Mouse (Mus musculus) megakaryocyte progenitor cell, adult 5-6 weeks (primary cell): Measurements from ENCODE around the gene Tchp. TPM values are rescaled to one million over a fixed set of nuclear protein-coding genes. Genes with fewer than 3 reads are reported as not detected.

Experiments
- ATAC-seq: replicated peaks from 2 replicates; pipeline ENCODE4 v1.8.0; 2016; ENCODE audit warnings: mild to moderate bottlenecking, moderate TSS enrichment, inconsistent platforms; ENCODE audit not compliant: poor library complexity
- total RNA-seq, 2 experiments: library from RNA; stranded (forward) in 1 of 2; stranded (reverse) in 1 of 2; fragments of 157-497, 149-512 nt in 1 of 2; fragments of 200-1000 nt in 1 of 2; gene quantifications; 2 replicates each; pipeline versions ENCODE4 v1.2.3 to v1.2.4; 2015 to 2017

The Tchp gene
- total RNA-seq, 2 experiments from 2014 or later = 4.9 to 10.0 TPM

DNA sequence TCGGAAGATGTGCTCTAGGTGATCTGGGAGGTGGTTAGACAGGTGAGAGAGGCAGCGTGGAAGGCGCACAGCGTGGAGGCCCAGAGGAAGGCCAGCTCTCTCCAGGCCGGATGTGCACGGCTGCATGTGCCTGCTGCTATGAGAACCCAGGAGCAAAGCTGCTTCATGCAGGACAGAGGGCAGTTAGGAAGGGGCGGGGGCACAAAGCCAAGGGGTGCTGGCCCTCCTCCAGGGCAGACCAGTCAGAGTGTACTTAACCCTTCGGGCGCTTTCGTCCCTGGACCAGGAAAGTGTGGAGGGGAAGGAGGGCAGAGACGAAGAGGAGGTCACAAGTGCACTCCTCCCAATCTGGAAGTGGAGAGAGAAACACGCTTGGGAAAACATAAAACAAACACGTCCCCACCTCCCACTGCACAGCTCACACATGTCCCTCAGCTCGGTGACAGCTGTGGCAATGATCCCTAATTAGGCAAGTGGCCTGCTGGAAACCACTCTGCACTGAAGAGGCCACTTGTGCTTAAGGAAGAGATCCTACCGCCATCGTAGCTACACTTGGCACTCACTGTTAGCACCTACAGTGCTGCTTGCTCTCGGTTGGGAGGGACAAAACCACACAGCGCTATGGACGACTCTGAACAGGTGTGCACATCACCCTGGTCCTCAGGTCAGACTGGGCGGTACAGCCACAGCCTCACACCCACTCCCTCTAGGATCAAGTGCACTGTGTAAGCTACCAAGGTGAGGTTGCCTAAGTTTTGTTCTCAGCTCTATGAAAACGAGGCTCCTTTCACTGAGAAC, 29.7 kb downstream of the Tchp start:
- no peak for ATAC-seq

DNA sequence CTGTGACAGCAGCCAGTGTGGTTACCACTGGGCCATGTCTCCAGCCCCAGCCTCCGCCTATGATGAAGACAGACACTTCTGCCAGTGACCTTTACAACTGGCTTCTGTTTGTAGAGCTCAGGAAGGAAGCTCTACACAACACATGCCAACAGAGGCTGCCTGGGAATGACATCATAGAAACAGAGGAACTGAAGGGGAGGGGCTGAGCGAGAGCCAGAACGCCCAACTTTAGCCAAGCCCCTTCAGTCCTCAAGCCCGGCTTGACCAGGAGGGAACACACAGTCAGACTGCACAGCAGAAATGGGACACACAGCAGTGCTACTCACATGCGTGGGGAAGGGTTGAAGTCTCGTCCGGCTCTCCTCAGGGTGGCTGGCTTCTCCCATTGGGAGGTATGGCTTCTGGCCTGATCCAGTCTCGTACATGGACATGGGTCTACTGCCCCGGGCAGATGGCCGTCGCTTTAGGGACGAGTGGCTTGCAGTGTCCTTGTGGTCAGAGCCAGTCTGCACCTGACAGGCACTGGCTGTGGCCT, 31.2 kb downstream of the Tchp start:
- 0 out of 2 replicates have a peak, but pooled peaks have one; percentile 17 for ATAC-seq

DNA sequence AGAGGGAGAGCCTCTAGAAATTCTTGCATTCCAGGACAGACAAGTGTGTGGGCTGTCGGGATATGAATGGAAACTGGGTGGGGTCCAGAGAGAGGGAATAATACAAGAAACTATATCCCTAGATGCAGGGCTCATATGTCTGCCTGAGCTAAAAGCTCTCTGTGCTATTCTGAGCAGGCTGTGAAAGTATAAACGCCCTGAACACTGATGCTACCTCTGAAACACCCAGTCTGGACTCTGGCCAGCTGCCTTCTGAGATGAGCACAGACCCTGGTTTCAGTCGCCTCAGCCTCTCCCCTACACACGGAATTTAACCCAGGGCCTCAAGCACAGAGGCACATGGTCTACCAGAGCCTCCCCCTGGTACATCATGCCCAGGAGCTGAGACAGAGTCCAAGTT, 33.0 kb downstream of the Tchp start:
- no peak for ATAC-seq

DNA sequence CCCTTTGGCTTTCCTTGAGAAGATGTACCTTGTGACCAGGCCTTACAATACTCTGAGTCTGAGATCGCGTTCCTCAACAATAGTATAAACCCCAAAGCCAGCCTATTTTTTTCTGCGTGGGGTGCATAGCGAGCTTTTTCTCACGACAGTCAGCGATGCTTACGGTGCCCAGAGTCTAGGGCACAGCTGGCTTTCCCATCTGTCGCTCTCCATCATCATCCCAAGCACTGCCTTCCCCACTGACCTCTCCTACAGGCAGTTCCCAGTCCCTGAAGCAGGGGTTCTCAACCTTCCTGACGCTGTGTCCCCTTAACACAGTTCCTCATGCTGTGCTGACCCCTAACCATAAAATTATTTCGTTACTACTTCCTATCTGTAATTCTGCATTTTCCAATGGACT, 35.0 kb downstream of the Tchp start:
- no peak for ATAC-seq

DNA sequence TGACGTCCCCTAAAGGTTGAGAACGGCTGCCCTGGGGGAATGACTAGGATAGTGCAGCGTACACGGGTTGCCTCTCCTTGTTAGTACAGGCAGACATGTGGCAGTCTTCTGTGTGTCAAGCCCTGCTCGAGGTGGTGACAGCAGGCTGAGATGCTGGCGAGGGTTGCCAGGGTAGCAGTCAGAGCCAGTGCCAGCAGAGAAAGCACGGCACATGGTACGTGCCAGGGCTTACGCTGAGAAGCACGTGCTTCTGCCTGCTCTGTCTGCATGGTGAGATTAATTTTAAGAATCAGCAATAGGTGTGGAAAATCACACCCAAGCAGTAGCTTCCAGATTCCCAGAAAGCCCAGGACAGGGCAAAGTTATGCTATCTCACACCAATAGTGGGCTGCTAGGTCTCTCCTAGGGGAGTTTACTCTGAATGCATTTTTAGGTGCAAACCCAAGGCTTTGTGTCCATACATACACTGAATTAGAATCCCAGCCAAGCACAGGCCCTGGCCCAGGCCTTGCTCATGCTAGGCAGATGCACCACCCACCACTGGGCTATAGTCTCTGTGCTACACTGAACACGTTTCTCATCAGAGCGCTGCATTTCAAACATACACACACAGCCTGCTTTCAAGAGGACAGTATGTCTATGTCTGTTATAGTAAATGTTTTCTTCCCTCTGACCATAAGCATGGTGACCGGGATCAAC, 35.6 kb downstream of the Tchp start:
- no peak for ATAC-seq

DNA sequence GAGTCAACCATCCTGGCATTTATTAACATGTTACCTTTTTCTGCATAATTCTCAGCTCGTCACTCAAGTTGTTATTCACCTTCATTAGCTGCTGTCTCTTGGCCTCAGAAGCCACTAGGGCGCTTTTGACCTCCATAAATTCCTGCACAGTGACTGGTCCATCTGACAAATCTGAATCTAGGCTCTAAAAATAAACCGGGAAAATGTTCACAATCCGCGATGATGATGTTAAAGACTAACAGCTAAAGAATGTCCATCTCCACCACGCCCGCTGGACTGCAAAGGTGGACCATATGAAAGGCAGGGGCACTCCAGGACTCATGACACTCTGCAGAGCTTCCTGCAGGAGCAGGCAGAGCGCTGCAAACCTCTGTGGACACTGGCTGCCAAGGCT, 36.1 kb downstream of the Tchp start:
- ATAC-seq = no peak

DNA sequence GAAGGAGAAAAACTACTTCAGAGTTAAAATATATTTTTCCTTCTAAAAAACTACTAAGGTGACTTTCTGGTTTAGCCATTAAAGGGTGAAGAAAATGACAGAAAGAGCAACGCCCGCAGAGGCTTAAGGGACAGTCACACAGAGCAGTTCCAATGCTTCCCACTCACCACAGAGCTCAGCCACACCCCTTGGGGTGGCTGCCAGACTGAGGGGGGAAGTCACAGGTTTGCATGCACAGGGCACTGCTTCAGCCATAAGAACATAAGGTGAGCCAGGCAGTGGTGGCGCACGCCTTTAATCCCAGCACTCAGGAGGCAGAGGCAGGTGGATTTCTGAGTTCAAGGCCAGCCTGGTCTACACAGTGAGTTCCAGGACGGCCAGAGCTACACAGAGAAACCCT, 38.0 kb downstream of the Tchp start:
- ATAC-seq = peak; percentile 66

DNA sequence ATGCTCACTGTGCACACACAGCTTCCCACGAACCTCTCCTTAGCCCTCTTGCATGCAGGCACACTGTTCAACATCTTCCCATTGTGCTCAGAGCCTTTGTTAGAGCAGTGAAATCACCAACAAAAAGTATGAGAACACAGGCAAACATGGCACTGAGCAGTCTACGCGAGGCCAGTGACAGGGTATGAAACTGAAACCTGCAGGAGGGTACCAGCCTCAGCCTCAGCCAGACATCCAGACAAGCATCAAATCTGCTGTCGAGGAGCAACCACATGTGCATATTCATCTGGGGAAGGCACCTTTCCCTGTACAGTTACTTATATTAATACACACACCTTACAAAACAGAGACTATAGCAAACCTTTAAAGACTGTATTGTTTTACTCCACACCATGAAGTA, 39.3 kb downstream of the Tchp start:
- ATAC-seq = no peak

DNA sequence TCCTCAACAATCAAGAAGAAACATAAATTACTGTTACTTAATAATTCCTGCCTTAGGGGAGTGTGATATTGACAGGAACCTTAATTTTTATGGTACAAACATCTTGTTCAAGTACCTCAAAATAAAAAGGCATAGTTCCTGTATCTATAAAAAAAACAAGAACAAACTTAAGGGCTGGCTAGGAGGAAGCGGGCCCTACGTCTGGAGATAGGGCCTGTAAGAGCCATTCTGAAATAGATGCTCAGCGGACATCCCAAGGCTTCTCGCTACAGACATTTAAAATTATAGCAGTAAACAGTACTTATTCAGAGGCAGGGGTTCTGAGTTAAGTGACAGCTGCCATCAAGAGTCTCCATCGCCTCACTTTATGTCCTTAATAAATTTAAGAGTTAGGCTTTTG, 40.0 kb downstream of the Tchp start:
- no peak for ATAC-seq

DNA sequence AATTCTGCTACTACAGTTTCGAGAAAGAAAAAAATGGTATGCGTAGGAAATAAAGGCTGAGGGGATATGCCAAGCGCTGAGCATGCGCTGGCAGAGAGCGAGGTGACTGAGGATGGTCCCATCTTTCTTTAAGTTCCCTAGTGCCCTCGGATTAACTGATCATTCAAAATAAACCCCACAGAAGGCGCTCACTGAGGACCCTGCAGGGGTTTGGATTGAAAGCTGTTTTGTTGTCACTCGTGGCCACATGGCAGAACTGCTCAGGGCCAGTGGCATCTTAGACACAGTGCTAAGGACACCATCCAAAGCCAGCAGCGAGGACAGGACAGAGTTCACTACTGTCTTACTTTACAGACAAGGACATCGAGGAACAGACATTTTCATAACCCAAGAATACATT, 42.8 kb downstream of the Tchp start:
- ATAC-seq = no peak

DNA sequence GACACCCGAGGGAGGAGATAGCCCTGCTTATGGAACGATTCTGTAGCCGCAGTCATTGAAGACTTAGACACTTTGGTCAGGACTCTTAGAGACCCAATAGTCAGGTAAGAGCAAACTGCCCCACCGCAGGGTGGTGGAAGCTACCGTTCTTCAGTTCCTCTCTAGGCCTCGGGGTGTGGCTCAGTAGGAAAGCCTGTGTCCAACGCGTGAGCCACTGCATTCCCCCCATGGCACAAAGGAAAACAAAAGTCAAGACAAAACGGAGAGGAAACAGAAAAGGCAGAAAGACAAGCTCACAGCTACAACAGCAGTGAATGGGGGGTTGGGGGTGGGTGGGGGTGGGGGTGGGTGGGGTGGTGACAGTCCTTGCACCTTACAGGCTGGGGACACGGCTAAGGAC, 44.8 kb downstream of the Tchp start:
- ATAC-seq = no peak

DNA sequence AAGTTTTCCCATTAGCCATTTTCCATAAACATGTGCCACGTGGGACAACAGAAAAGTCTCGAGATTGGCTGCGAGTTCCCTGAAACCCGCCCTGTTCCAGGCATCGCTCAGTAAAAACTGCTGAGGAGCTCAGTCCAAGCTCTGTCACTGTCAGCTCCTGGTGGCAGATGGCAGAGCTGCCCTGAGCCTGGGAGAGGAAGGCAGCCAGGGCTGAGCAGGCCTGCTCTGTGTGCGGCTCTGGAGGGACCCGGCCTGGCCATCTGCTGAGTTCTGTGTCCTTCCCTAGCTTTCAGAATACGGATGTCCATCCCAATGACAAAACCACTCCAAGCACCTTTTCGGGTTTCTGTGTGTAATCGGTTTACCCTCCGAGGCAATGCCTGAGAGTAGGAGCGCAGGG, 45.8 kb downstream of the Tchp start:
- ATAC-seq = no peak

DNA sequence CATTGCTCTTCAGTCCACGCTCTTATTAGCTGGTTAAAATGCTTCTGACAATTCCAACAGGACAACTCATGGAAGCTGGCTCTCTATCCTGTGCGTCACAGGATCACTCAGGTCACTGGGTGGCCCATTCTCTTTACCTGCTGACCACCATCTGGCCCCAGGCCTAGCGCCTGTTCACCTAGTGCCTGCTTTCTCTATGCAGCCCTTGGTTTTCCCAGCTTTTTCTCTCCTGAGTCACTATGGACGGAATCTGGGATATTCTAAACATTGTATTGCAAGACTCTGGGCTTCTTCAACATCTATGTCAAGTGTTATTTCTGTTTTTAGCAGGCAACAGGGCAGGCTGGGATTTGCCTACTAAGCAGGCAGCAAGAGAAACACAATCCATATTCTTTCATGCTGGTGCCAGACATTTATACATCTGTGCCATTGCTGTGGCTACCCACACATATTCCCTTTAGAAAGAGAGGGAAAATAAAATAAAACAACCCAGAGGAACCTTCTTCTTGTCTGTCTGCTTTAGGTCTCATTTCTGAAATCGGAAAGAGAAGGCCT, 52.1 kb downstream of the Tchp start:
- no peak for ATAC-seq

DNA sequence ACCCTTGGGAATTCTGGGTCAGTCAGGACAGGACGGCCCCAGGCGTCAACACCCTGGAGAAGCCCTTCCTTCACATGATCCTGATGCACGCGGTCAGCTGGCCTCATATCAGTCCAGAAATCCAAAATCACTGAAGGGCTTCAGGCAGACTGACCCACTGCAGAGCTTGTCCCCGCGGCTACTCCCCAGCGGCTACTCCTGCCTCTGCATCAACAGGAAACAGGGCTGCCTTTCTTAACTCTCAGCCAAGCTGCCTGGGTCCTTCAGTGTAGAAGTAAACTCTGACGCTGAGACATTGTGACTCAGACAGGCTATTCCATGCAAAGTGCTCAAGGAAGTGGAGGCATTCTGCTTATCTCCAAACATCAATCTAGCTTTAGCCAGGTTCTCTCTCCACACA, 54.4 kb downstream of the Tchp start:
- ATAC-seq = no peak

DNA sequence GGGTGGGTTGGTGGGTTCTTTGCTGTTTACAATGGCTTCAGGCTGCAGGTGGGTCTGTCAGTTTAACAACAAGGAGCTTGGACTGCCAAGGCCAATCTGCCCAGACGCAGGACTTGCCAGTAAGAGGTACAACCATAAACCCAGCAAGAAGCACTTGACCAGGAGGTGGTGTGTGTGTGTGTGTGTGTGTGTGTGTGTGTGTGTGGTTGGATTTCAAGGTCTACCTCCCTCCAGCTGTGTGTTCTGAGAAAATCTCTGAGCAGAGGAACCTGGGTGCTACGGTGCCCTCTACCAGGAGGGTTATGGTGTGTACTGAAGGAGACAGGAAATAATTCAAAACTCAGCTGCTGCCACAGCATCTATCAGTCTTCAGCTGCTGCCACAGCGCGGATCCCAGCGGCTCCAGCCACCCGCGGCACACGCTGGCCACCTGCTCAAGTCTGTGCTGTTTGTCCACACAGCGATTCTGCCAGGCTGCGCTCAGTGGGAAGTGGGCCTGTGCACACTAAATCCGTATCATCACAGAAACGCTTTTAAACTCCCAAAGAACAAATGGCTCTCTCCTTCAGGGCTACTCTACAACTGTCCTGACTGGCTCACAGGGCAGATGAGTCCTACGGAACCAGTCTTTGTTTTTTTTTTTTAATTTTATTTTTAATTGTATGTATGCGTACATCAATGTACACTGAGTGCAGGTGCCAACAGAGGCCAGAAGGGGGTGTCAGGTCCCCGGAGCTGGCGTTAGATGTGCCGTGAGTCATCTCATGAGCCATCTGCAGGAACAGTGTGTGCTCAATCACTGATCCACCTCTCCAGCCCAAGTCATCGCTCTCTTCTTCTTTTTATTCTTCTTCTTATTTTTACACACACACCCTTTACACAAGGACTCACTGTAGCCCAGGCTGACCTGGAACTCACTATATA, 57.5 kb downstream of the Tchp start:
- ATAC-seq = peak; percentile 71

DNA sequence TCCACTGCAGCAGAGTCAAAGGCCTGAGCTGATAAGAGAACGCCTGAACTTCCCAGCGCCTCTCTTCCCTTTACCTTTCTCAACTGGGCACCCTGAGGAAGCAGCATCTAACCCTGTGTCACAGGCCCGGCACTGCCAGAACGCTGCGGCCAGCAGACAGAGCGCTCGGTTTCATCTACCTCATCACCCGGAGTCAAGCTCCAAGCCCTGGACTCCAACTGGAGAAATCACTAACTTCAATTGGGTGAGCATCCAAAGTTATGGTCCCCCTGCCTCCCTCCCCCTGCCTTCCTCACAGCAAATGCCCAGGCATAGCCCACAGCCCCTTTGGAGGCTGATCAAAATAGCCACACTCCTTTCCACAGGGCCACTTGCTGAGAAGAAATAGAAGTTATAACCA, 59.1 kb downstream of the Tchp start:
- ATAC-seq = no peak

DNA sequence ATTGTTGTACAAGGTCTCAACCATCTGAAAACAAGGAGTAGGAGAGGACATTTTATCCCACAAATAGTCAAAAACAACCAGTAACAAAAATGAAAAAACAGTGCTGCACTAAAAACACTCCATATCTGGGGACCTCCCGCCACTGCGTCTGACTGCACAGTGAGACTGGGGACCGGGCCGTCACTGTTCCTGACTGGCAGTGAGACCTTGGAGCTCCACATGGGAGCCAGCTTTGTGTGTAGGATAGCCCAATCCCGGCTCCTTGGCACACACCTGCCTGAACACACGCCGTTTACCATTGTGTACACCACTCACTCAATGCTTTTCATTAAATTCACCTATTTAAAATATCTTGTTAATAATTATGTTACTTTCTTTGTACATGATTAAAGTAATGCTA, 59.6 kb downstream of the Tchp start:
- no peak for ATAC-seq

DNA sequence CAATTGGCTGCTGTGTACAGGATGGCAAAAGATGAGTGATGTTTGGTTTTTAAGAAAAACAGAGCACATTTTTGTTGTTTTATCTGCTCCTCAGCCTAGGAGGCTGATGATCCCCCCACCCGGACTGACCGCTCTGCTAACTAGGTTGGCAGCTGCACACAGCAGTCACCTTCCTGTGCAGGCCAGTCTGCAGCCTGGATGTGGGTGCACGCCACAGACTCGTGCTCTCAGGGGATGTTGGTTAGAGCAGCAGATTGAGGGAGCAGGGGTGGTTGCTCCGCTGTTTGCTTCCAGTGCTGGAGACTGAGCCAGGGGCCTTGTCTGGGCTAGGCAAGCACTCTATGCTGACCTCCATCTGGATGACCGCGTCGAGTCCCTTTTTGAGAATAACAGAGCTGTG, 62.2 kb downstream of the Tchp start:
- ATAC-seq = no peak

DNA sequence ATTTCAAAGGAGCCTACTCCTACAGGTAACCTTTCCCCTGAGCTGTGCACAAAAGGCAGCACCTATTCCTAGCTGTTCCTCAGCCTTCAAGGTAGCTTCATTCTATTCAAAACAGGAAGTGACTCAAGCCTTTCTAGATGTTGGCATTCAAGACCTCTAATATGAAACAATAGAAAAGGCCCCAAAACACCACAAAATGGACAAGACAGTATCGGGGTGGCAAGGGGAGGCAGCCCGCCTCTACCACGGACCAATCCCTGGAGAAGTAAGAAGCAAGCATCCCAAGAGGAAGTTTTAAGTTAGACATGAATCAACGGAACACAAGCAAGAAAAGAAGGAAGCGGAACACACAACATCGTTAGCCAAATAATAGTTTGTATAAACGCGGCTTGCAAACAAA, 64.2 kb downstream of the Tchp start:
- ATAC-seq = no peak
